Mouse (Mus musculus): ENCODE results near the gene Otud5.
"Not testable (repeated sequence)": the region's sequence is repeated elsewhere in the genome, so short reads cannot be mapped to it uniquely, and the experiment has no call there.

The Otud5 gene

GRCm38 (mm10) chrX:7879819-7880218 lies 38.7 kb downstream of the Otud5 start:
- peak; percentile 71 for DNase-seq (ENCODE audit: low spot score)

- peak; percentile 68 for DNase-seq (ENCODE audit: low spot score)
Observed at GRCm38 (mm10) chrX:7883841-7884567, 42.8 kb downstream of the Otud5 start, which contains the start of gene Slc35a2. TSS of gene Slc35a2 (plus strand) at chrX:7884028.

- DNase-seq (ENCODE audit: low spot score) = peak; percentile 20
Observed at GRCm38 (mm10) chrX:7898211-7898610, 57.0 kb downstream of the Otud5 start.

- peak; percentile 88 for DNase-seq (ENCODE audit: low spot score)
Observed at GRCm38 (mm10) chrX:7898880-7899874, 58.0 kb downstream of the Otud5 start, which contains the start of the genes Pqbp1 and Timm17b. TSS of gene Pqbp1 (minus strand) at chrX:7899269. TSS of gene Timm17b (plus strand) at chrX:7899357.

DNA sequence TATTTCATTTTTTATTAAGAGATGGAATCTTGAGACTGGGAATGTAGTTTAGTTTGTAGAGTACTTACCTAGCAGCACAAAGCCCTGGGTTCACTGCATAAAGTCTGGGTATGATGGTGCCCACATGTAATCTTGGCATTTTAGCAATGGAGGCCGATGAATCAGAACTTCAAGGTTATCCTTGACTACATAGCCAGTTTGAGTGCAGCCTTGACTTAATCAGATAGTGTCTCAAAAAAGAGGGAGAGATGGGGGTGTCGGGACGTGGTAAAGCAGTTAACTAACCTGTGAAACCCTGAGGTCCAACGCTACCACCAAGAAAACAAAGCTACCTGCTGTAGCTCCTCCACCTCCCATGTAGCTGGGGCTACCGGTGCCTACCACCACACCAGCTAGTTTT lies 63.3 kb downstream of the Otud5 start:
- DNase-seq (ENCODE audit: low spot score) = no peak

DNA sequence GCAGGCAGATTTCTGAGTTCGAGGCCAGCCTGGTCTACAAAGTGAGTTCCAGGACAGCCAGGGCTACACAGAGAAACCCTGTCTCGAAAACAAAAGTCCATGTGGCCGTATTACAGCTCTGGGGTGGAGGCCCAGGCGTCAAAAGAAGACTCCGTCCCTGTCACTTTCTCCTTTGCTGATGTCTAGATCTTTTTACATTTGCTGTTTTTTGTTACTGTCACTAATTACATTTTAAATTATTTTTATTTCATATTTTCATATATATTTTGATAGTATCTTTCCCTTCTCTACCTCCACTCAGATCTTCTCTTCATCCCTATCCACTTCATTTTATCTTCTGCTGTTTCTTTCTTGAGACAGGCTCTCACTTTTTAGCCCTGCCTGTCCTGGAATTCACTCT lies 66.6 kb downstream of the Otud5 start, which contains the start of gene Gm10491:
Gene Gm10491 (minus strand): TSS at position 101 of the 400 bp plus-strand sequence.
- DNase-seq (ENCODE audit: low spot score) = no peak

GRCm38 (mm10) chrX:7909242-7909641 lies 68.1 kb downstream of the Otud5 start, which contains the start of gene Gm10490:
TSS of gene Gm10490 (plus strand) at chrX:7909542.
- not testable (repeated sequence) for DNase-seq (ENCODE audit: low spot score)

DNA sequence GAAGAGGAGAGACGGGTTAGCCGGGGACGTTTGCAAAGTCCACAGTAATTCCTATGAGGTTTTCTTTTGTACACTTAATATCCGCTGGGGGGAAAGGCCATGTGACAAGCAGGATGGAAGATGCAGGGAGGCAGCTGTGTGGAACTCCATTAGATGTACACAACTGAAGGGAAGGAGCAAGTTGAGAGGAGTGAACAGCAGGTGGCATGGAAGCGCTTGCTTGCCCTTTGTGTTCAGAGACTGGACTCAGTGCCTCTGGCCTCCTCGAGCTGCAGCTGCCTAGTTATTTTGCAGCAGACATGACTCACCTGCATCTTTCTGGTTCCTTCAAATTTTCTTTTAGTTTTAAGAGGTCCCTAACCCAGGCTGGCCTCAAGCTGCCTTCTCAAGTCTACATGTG lies 69.3 kb downstream of the Otud5 start:
- no peak for DNase-seq (ENCODE audit: low spot score)

DNA sequence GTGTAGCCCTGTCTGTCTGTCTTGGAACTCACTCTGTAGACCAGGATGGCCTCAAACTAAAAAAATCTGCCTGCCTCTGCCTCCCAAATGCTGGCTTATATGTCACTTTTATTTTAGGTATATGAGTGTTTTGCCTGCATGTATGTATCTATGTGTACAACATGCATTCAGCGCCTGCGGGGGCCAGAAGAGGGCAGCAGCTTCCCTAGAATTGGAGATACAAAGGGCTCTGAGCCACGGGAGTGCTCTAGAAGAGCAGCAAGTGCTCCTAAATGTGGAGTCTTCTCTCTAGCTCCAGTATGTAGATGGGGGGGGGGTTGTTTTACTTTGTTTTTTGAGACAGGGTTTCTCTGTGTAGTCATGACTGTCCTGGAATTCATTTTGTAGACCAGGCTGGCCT lies 74.5 kb downstream of the Otud5 start:
- DNase-seq (ENCODE audit: low spot score) = peak; percentile 37

DNA sequence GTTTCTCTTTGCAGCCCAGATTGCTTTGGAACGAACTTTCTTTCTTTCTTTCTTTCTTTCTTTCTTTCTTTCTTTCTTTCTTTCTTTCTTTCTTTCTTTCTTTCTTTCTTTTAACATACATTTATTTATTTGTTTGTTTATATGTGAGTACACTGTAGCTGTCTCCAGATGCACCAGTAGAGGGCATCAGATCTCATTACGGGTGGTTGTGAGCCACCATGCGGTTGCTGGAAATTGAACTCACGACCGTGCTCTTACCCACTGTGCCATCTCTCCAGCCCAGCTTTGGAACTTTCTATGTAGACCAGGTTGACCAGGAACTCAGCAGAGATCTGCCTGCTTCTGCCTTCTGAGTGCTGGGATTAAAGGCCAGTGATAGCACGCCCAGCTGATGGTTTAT lies 76.8 kb downstream of the Otud5 start:
- not testable (repeated sequence) for DNase-seq (ENCODE audit: low spot score)

DNA sequence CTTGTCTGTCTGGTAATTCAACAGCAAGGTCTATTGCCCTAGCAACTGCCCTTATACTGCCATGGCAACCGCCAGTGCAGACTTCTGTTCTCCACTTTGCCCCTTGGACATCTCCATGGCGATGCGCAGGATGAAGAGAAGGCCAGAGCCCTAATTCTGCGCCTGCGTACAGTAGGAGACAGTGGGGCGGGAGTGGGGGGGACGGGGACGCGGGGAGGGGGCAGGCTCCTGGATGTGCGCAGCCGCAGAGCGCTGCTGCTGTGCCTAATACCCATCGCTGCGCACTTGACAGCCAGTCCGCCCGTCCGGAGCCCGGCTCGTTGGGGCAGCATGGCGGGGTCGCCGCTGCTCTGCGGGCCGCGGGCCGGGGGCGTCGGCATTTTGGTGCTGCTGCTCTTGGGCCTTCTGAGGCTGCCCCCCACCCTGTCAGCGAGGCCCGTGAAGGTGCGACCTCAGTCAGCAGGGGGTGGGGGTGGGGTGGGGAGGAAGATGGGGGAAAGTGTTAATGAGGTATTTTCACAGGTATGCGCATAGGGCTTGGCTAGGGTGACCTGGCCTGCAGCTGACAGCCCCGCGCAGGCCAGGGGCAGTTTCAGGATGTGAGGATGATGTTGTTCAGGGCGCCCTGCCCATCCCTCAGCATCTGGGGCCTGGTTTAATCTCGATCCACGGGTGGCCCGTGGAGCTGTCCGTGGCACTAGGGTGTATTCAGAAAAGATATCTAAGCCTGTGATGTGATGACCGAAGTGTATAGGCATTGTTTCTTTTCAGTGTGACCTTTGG lies 78.6 kb downstream of the Otud5 start, which contains the start of gene Pcsk1n:
Gene Pcsk1n (plus strand): TSS at position 222 of the 783 bp plus-strand sequence.
- DNase-seq (ENCODE audit: low spot score) = no peak

GRCm38 (mm10) chrX:7922032-7922431 lies 80.9 kb downstream of the Otud5 start:
- no peak for DNase-seq (ENCODE audit: low spot score)

Data from T-cell, adult 2 months (primary cell).